Mouse (Mus musculus) ES-Bruce4 (cell line): ENCODE measurements at regions not wholly inside any gene's neighbourhood (a gene's known extent, or its start where the extent isn't known, plus 50 kb on each side); places are given as distances from the start of the nearest gene placed in this dataset.

Source experiments
- CTCF ChIP-seq: IDR thresholded peaks from one replicate; pipeline ENCODE4 v1.8.1; 2011; ENCODE audit warnings: low read depth, low read length
- EP300 ChIP-seq: IDR thresholded peaks from 2 replicates; pipeline ENCODE4 v1.6.1; 2011; ENCODE audit warnings: low read depth, low read length; ENCODE audit not compliant: insufficient read depth
- POLR2A ChIP-seq: IDR thresholded peaks from one replicate; pipeline ENCODE4 v1.8.1; 2011; ENCODE audit warnings: low read length; ENCODE audit not compliant: insufficient read depth

- TF ChIP-seq EP300 (no peak), CTCF (no peak), POLR2A (no peak)
These were observed 116.8 kb upstream of the Cdkn2b start for GRCm38 (mm10) chr4:89427345-89428293.
